Mouse (Mus musculus) left cerebral cortex, adult 8-10 months (tissue): ENCODE data around the gene Klf6. TPM values are rescaled to one million over a fixed set of nuclear protein-coding genes. Genes with fewer than 3 reads are reported as not detected.
A peak's percentile ranks its signal among the peaks of the same experiment; 100 is the strongest.

ENCODE experiments used
- DNase-seq, 2 experiments: peaks; one replicate each; pipeline ENCODE4 v3.0.0; 2022; ENCODE audit warnings: low spot score in 2 of 2
- total RNA-seq, 4 experiments: library from RNA; stranded (reverse); gene quantifications; 2 replicates each; pipeline ENCODE4 v1.2.4; 2022

The Klf6 gene
- 10 to 100 TPM; 50.2 to 54.2 (median 51.2) TPM for total RNA-seq

- DNase-seq = peak; percentile 99 to 100
Observed at GRCm38 (mm10) chr13:5861157-5862002, at the start of gene Klf6. Gene Klf6 (plus strand): TSS chr13:5861482.

- DNase-seq = no peak
Observed at GRCm38 (mm10) chr13:5813433-5813832, 47.8 kb upstream of the Klf6 start.

GRCm38 (mm10) chr13:5817250-5817649 lies 44.0 kb upstream of the Klf6 start:
- no peak for DNase-seq

GRCm38 (mm10) chr13:5819173-5819572 lies 42.1 kb upstream of the Klf6 start:
- DNase-seq = no peak

GRCm38 (mm10) chr13:5822586-5822985 lies 38.7 kb upstream of the Klf6 start:
- DNase-seq = no peak

- DNase-seq = no peak
Observed at GRCm38 (mm10) chr13:5823150-5823549, 38.1 kb upstream of the Klf6 start.

GRCm38 (mm10) chr13:5824189-5824815 lies 37.0 kb upstream of the Klf6 start:
- DNase-seq = no peak

- no peak for DNase-seq
Observed at GRCm38 (mm10) chr13:5826170-5826827, 35.0 kb upstream of the Klf6 start.

GRCm38 (mm10) chr13:5831976-5832375 lies 29.3 kb upstream of the Klf6 start:
- DNase-seq = no peak

- no peak for DNase-seq
Observed at GRCm38 (mm10) chr13:5837174-5837777, 24.0 kb upstream of the Klf6 start.

- DNase-seq = no peak
Observed at GRCm38 (mm10) chr13:5841418-5841817, 19.9 kb upstream of the Klf6 start.

GRCm38 (mm10) chr13:5842911-5843310 lies 18.4 kb upstream of the Klf6 start:
- no peak for DNase-seq

GRCm38 (mm10) chr13:5843829-5844228 lies 17.5 kb upstream of the Klf6 start:
- no peak for DNase-seq

GRCm38 (mm10) chr13:5844338-5844737 lies 16.9 kb upstream of the Klf6 start:
- DNase-seq = no peak

GRCm38 (mm10) chr13:5845161-5845590 lies 16.1 kb upstream of the Klf6 start:
- no peak for DNase-seq

GRCm38 (mm10) chr13:5845605-5846004 lies 15.7 kb upstream of the Klf6 start:
- no peak for DNase-seq

GRCm38 (mm10) chr13:5846860-5847259 lies 14.4 kb upstream of the Klf6 start:
- DNase-seq = no peak

- no peak for DNase-seq
Observed at GRCm38 (mm10) chr13:5847736-5848135, 13.5 kb upstream of the Klf6 start.

- DNase-seq = peak in 1 of 2 experiments; percentile 70
Observed at GRCm38 (mm10) chr13:5860651-5861156, 578 bp upstream of the Klf6 start.

- peak in 1 of 2 experiments; percentile 37 for DNase-seq
Observed at GRCm38 (mm10) chr13:5862003-5862625, 832 bp downstream of the Klf6 start.
